Mouse (Mus musculus): ENCODE results near the gene Extl1. TPM values are rescaled to one million over a fixed set of nuclear protein-coding genes. Genes with fewer than 3 reads are reported as not detected.

The Extl1 gene
- total RNA-seq, 2 experiments from 2014 or later: not detected

DNA sequence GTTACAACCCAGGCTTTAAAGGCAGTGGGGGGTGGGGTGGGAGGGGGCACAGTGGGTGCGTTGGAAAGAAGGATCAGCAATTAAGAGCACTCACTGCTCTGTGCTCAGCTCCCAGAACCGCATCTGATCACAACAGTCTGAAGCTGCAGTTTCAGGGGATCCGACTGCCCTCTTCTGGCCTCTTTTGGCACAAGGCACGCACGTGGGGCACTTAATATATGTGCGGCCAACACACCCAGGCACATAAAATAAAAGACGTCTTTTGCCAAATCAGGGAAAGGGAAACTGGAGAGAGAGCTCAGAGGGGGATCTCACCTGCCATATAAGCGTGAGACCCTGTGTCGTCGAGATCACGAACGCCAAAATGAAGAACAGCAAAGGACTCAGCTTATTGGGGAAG is 9.4 kb upstream of the Extl1 start:
- ATAC-seq (replicated peaks; ENCODE audit: low FRiP score, poor library complexity, severe bottlenecking): no peak

DNA sequence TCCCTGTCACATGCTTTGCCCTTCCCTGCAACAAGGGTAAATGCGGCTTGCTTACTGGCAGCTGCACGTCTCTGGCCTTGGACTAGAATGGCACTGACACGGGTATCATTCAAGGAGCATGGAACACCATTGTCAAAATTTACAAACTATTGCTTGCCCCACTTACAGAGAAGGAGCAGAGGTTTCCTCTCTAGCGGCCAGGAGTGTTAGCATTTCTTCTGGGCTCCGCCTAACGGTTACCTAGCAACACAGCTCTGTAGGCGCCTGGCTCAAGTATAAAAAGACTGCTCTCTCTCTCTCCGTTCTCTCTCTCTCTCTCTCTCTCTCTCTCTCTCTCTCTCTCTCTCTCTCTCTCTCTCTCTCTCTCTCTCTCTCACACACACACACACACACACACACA is 8.9 kb upstream of the Extl1 start:
- ATAC-seq (replicated peaks; ENCODE audit: low FRiP score, poor library complexity, severe bottlenecking): no peak

DNA sequence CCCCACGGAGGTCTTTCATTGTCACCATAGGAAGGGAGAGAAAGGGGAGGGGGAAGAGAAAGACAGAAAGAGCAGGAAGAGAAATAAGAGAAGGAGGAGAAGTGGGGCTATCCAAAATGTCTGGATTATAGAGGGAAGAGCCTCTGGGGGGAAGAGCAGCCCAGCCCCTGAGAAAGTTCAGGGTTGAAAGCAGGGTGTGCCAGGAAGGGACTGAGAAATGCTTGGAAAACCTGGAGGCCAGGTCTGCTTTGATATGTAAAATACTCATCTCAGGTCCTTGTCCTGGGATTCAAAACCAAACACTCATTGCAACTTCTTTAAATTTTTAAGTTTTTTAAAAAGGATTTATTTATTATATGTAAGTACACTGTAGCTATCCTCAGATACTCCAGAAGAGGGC is 8.0 kb upstream of the Extl1 start:
- ATAC-seq (replicated peaks; ENCODE audit: low FRiP score, poor library complexity, severe bottlenecking): no peak

DNA sequence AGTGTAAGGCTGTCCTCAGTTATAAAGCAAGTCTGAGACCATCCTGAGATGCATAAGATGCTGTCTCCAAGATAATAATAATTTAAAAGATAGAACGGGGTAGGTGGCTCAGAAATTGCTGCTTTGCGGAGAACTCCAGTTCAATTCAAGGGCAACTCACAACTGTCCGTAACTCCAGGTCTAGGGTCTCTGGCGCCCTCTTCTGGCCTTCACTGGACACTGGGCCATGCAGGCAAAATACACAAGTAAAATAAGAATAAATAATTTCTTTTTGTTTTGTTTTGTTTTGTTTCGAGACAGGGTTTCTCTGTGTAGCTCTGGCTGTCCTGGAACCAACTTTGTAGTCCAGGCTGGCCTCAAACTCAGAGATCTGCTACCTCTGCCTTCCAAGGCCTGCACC is 4.7 kb upstream of the Extl1 start:
- ATAC-seq (replicated peaks; ENCODE audit: low FRiP score, poor library complexity, severe bottlenecking): no peak

DNA sequence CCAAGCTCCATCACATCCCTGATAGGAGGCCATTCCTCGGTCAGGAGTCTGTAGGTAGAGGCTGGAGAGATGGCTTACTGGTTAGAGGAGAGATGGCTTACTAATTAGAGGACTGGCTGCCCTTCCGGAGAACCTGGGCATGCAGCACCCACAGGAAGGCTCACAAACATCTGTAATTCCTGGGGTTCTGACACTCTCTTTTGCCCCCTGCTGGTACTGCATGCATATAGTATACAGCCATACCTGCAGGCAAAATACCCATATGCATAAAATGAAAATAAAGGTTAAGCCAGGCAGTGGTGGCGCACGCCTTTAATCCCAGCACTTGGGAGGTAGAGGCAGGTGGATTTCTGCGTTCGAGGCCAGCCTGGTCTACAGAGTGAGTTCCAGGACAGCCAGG is 3.6 kb upstream of the Extl1 start:
- no peak for ATAC-seq (replicated peaks; ENCODE audit: low FRiP score, poor library complexity, severe bottlenecking)

DNA sequence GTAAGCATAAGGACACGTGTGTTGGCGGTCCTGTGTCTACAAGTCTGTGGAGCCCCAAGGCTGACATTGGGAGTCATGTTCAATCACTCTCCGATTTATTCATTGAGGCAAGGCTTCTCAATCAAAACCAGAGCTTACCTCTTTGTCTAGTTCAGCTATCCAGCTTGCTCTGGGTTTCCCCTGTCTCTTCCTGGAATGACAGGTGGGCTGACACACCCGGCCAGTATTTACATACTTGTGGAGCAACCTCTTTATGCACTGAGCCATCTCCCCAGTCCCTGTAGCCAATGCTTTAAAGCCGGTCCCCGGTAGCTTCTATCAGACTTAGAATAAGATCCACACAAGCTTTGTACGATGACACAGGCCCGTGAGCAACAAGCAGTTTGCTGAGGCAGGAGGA is 4.1 kb downstream of the Extl1 start:
- ATAC-seq (replicated peaks; ENCODE audit: low FRiP score, poor library complexity, severe bottlenecking): no peak

DNA sequence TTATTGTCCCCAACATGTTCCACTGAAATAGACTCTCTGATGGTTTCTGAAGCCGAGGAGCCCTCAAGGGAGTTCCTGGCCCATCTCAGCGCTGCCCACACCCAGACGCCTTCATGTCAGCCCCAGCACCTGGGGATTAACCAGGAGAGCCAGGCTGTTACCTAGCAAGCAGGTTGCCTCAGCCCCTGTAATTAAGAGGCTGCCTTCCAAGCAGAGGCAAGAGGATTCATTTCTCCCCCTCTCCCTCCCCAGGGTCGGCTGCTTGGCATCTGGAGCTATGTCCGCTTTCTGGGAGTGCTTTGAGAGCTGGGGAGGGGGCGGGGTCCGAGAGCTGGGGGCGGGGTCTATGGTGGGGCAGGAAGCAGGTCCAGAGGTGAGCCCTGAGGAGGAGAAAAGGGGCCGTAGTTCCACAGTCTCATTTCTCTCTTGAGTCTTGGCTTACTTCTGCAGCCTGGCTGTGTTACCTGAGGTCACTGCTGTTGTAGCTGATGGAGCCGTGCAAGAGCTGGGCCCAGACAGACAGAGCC is 5.5 kb downstream of the Extl1 start:
- ATAC-seq (replicated peaks; ENCODE audit: low FRiP score, poor library complexity, severe bottlenecking): no peak

DNA sequence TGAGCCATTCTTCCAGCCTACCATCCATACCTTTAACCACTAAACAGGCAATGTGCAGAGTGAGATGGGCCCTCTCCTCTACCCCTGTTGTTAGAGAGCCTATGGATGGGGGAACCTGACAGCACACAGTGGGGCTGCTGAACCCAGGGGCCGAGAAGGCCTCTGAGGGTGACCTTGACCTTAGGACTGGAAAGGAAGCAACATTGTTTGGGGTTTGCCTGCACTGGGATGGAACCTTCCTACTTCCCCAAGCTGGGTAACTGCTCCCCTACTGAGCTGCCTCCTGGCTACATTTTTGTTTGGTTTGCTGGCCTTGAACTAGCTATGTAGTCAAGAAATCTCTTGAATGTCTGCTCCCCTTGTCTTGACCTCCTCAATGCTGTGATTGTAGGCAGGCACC is 9.3 kb downstream of the Extl1 start:
- ATAC-seq (replicated peaks; ENCODE audit: low FRiP score, poor library complexity, severe bottlenecking): no peak

DNA sequence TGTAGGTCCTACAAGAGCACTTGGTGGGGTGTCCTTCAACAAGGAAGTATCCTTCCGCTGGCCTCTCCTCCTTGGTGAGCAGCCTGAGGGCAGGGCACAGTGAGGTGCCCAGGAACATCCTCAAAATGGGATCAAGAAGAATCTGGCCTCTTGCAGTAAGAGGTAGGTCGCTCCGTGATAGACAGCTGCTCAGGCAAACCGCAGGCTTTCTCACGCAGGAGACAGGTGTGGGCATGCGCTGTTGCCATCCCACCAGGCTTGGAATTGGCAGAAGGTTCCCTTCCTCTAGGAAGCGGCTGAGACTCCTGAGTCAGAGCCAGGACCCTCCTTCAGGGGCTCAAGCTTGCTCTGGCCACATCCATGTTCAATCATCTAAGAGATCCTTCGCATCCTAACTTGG is 10.4 kb downstream of the Extl1 start:
- ATAC-seq (replicated peaks; ENCODE audit: low FRiP score, poor library complexity, severe bottlenecking): no peak

DNA sequence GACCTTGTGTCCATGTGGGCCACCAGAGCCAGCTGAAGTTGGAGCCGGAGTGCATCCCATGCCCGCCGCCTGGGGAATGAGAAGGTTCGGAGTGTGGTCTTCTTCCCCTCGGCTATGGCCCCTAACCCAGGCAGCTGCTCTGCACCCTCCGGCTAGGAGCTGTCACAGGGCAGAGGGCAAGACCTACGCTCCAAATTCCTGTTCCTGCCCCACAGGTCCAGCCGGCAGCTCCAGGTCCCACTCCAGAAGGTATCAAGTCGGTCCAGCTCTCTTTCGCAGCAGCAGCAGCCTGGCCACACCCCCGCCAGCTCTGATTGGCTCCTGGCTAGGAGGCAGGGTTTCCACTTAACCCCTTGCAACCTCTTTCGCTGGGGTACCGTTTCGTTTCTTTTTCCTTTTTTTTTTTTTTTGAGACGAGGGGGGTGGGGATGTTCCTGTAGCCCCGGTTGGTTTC is 11.3 kb downstream of the Extl1 start:
- ATAC-seq (replicated peaks; ENCODE audit: low FRiP score, poor library complexity, severe bottlenecking): no peak

DNA sequence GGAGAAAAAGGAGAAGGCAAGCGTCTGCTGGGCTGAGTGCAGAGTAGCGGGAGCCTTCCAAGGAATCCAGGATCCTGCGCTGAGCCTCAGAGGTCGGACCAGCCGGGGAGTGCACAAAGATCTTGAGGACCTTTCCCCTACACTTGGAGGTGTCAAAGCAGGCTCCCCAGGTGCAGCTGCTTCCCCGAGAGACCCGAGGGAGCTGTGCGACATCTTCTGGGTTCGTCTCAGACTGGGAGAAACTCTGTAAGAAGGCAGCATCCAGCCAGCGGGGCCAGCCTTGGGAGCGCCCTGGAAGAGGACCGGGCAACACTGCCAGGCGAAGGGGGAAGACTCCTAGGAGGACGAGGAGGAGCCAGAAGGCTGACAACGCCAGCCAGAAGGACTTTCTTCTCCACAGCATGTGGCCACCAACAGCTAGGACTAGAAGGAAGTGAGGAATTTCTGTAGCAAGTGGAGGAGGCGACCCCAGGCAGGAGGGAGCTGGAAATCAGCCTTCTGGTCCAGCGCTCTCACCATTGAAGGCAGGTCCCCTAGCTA is 12.3 kb downstream of the Extl1 start:
- ATAC-seq (replicated peaks; ENCODE audit: low FRiP score, poor library complexity, severe bottlenecking): no peak

DNA sequence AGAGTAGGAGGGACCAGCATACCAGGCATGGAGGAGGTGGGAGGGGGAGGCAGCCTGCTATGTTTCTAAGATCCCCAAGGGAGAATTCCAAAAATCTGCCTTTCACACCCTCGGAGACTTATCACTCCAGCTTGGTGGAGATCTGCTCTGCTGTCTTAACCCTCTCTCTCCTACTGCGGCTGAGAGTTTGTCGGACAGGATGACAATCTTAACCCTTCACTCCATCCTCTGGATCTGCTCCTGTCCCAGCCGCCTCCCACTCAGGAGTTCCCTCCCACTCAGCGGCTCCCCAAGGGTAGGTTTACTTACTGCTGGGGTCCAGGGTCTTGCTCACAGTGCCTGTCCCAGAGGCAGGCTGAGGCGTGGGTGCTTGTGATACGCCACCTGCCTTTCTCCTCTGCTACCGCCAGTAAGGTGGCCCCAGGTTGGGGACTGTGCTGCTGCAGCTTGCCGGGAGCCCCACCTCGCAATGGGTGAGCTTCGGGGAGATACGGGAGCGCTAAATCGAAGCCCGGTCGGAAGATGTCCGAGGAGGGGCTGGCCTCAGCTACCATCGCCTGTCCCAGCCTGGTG is 12.9 kb downstream of the Extl1 start:
- ATAC-seq (replicated peaks; ENCODE audit: low FRiP score, poor library complexity, severe bottlenecking): no peak

DNA sequence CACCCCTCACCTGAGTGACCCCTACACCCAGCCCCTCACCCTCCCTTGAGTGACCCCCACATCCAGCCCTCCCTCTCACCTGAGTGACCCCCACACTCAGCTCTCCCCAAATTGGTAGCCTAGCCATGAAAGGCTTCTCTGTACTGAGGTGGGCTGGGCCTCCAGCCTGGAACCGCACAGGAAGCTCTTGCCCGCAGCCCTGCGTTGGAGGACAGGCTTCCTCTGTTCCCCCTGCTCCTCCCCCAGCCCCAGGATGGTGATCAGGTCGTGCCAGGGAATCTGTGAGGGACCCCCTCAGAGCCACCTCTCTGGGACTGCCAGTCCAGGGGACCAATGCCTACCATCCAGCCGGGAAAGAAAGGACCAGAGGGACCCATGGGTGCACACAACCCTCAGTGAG is 18.4 kb downstream of the Extl1 start:
- ATAC-seq (replicated peaks; ENCODE audit: low FRiP score, poor library complexity, severe bottlenecking): no peak

DNA sequence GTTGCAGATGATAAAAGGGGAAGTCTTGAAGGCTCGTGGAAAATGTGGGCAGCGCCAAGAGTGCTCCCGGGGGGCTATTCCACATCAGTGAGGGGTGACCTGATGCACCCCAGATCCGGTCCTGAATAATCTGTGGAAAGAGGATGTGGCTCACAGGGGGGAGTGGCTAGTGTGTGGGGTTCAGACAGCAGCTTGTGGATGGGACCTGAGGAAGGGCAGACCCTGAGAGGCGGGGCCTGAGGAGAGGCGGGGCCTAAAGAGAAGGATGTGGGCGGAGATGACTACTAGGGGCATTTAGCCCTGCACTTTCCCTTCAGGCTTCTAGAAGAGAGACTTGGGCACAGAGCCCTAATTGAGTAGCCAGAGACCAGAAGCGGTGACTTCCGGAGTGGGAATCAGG is 21.1 kb downstream of the Extl1 start:
- ATAC-seq (replicated peaks; ENCODE audit: low FRiP score, poor library complexity, severe bottlenecking): no peak

DNA sequence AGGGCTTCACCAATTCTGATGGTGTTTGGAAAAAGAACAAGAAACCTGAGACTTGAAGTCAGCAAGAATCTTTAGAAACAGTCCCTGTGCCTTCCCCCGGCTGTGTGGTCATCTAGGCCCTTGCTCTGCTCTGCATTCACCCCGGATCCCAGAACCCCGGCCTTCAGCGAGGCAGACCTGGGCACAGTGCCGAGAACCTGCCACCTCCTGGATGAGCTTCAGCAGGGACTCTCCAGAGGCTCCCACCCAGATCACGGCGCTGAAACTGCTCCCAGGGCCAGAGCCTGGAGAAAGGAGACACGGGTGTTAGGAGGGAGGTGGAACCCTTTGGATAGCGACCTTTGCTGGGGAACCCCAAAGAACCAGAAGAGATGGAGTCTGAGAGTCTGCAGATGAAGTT is 21.5 kb downstream of the Extl1 start:
- ATAC-seq (replicated peaks; ENCODE audit: low FRiP score, poor library complexity, severe bottlenecking): no peak

DNA sequence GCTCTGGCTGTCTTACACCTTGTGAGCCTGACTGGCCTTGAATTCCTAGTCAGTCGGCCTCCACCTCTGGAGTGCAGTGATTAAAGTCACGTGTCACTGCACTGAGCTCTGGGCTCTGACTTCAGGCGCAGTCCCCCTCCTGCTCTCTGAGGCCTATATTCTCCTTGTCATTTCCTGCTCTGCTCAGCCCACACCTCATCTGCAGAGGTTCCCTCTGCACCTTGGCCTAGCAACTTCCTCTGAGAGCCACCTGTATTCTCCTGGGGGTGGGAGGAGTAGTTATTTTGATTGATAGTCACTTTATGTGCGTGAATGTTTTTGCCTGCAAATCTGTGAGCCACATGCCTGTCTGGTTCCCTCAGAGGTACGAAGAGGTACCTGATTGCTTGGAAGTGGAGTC is 22.4 kb downstream of the Extl1 start:
- ATAC-seq (replicated peaks; ENCODE audit: low FRiP score, poor library complexity, severe bottlenecking): no peak

DNA sequence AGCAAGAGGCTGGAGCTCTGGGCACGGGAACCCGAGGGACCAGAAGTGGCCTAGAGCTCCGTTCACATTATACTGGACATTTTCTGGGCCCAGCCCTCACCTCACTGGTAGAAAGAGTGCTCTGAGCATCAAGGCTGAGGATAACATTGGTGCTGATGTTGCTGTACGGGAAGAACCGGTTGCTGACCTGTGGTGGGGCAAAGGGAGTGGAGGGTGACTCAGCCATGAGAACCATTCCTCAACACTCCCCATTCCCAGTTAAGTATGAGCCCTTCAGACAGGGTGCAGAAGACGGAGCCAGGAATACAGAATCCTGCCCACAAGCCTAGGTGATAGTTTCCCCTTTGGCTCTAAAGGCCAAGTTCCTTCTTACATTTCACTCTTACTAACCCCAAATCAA is 24.0 kb downstream of the Extl1 start:
- no peak for ATAC-seq (replicated peaks; ENCODE audit: low FRiP score, poor library complexity, severe bottlenecking)

DNA sequence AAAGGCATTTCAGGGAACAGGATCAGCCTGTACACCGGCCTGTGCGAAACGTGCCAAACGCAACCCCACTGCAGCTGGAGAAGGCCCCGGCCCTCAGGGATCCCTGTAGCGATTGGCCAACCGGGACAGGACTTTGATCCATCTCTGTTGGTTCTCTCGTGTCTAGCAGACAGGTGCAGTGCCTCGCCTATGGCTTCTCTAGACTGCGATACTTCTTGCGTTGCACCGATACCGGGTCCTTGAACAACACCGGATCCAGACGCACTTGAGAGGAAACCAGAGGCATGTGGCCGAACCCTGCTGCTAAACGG is 26.2 kb downstream of the Extl1 start:
- no peak for ATAC-seq (replicated peaks; ENCODE audit: low FRiP score, poor library complexity, severe bottlenecking)

DNA sequence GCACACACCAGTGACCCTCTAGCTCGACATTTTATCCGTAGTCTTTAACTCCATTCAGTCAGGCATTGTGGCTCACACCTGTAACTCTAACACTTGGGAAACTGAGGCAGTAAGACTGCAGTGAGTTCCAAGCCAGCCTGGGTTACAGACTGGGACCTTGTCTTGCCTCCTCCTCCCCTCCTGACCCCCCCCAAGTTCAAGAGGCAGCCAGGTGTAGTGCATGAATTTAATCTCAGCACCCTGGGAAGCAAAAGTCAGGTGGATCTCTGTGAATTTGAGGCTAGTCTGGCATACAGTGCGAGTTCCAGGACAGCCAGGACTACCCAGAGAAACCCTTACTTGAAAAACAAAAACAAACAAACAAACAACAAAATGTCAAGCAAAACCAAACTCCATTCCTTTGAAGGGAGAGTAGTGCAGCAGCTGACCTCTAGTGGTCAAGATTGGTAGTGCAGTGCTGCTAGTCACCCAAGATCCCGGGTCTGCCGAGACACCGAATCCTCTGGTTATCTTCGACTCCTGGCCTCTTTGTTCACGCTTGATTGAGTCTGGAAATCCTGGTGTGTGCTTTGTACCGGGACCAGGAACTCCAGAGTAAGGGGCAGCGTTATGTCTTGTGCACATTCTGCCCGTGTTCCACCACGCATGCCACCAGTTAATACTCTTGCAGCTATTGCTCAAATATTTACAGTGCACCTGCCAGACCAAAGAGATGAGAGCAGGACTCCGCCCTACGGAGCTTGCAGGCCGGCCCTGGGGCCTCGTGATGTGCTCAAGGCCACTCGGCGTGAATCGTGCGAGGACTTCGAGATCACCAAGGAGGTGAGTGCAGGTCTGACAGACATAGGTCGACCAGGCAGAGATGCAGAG is 26.8 kb downstream of the Extl1 start:
- peak; percentile 65; the same call in 1 of the 2 replicates for ATAC-seq (replicated peaks; ENCODE audit: low FRiP score, poor library complexity, severe bottlenecking)

DNA sequence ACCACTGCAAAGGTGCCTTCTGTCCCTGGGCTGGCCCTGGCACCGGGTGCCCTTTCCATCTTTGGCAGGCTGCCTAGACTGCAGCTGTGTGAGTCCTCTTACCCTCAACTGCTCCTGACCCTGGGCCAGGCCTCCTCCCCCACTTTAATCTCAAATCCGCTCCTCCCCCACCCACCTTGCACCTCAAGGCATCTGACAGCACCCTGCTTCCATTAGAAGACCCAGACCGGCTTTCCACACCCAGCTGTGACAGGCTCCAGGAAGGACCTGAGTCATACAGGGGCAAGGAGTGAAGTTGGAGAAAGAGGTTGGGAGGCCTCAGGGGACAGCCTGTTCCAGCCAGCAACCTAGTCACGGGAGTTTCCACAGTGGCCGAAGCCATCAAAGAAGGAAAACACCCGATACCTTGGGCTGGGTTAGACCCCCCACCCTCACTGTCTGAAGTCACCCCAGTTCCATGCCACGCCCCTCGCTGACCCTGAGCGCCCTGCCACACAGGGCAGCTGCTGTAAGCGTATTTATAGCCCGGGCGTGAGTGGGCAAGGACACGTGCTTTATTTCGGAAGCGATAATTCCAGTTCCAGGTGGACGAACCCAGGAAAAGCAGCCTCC is 27.7 kb downstream of the Extl1 start:
- ATAC-seq (replicated peaks; ENCODE audit: low FRiP score, poor library complexity, severe bottlenecking): no peak
